Mouse (Mus musculus): ENCODE data around the gene Rps15a. TPM values are rescaled to one million over a fixed set of nuclear protein-coding genes. Genes with fewer than 3 reads are reported as not detected.

The Rps15a gene
- polyA plus RNA-seq, 1 experiment from 2014 or later, result 325 TPM

DNA sequence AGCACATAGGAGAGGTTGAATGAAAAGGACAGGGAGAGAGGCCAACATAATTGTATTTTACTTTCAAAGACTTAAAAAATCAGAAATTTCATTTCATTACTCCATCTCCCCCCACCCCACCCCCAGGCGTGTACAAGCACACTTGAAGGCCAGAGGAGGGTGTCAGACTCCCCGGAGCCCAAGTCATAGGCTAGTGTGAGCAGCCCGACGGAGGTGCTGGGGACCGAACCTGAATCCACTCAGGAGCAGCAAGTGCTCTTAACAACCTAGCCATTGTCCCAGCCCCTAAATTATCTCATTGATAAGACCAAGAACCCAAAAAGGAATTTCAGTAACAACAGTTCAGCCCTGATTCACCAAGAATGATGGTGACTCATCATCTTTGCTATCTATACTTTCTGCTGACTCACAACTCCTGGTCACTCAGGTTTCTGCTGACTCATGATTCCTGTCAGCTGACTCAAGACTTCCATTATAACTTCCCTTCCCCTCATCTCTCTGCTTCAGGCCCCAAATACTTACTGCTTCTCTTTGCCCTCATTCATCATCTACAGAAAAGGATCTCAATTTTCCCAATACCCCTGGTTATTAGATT, 11.4 kb downstream of the Rps15a start:
- WGBS, result 73% methylated on average over 5 of the region's 5 CpGs

DNA sequence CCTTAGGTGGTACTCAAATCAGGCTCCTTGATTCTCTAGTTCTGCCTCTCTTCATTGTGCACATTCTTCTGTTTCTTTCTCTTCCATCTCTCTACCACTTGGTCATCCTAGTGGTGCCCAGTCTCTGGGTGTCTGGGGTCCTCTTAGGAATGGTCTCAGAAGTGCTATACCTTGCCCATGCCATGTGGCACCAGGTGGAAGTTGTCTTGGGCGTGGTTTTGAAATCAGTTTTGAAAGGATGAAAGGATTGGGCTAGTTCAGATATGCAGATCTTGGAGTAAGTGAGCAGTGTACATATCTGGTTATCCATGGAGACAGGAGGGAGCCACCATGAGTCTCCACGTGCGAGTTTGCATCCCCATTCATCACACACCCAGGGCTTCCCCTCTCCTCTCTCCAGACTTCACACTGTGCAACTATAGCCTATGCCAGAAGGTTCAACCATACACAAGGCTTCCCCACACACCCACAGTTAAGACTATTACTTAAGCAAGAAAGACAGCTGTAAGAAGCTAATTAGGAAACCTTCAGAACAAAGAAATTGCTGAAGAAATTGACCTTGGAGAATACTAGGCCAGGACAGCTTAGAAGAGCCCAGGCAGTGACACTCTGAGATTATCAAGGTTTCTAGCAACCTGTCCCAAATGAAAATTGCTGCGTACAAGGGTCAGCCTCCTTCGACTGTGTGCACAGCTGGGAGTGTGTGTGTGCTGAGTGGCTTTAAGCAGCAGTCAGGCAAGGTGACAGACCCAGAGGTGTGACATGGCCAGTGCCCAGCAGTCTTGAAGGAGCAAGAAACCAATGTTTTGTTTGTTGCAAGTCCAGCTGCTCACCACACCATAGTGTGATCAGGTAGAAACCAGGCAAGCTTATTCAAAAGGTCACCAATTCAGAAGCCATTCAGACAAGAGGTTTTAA, 12.3 kb downstream of the Rps15a start:
- H3K27me3 ChIP-seq (ENCODE audit: control insufficient read depth, insufficient read depth, low read depth, low read length), result no peaks in the 10 kb centered on the region
- H3K36me3 ChIP-seq (ENCODE audit: control insufficient read depth, insufficient read depth, low read length), result peaks cover 19% of the 10 kb centered on the region
- no peak overlapping the region for H3K27ac ChIP-seq (ENCODE audit: low read length)
- H3K9ac ChIP-seq (ENCODE audit: low read depth, low read length), result no peak overlapping the region
- no peaks in the 10 kb centered on the region for H3K4me1 ChIP-seq (ENCODE audit: control insufficient read depth, insufficient read depth, low read length)
- 43% methylated on average over 5 of the region's 5 CpGs for WGBS
- H3K4me3 ChIP-seq (ENCODE audit: low read depth, low read length), result no peak overlapping the region
- no peak overlapping the region for H3K4me2 ChIP-seq (ENCODE audit: low read length)
- H3K9me3 ChIP-seq (replicated peaks; ENCODE audit: control insufficient read depth, low read length, poor library complexity, severe bottlenecking), result no peaks in the 10 kb centered on the region
- no peak for ATAC-seq

More for the DNA sequence above, 11.4 kb downstream of the Rps15a start:
- Histone ChIP-seq H3K36me3 (ENCODE audit: control insufficient read depth, insufficient read depth, low read length) (peaks cover 25% of the 10 kb centered on the region), H3K4me1 (ENCODE audit: control insufficient read depth, insufficient read depth, low read length) (no peaks in the 10 kb centered on the region), H3K4me2 (ENCODE audit: low read length) (no peak overlapping the region), H3K4me3 (ENCODE audit: low read depth, low read length) (no peak overlapping the region), H3K27me3 (ENCODE audit: control insufficient read depth, insufficient read depth, low read depth, low read length) (no peaks in the 10 kb centered on the region), H3K27ac (ENCODE audit: low read length) (no peak overlapping the region), H3K9me3 (replicated peaks; ENCODE audit: control insufficient read depth, low read length, poor library complexity, severe bottlenecking) (no peaks in the 10 kb centered on the region), H3K9ac (ENCODE audit: low read depth, low read length) (no peak overlapping the region)
- no peak for ATAC-seq

DNA sequence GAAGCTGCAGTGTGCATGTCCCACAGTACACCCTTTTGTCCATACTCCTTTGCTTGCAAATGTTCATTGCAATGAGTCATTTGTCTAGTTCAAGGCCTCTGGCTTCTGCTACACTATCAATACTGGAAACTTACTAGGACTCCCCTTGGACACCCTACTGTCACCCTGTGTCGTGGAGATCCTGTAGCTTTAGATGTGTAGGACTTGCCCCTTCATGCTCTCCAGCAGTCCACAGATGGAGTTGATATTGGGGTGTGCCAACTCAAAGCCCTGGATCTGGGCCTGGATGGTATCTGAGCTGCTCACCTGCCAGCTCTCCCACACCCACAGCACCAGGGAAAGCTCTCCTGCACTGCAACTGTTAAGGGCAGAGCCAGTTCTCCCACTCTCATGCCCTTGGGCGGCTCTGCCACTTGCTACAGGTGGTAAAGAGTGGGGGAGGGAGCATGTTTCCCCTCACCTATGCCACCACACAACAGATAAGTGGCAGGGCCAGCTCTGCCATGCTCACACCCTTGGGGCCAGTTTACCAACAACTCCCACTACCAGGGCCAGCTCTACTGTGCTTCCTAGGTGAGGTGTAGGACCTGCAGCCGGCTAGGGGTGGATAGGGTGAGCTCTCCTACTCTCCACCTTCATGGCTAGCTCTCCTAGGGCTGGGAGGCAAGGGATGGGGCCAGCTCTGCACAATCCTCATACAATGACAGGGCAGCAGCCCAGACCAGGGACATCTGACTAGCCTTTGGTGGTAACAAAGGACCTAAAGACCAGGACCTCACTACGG, 13.1 kb downstream of the Rps15a start:
- 45% methylated on average over 4 of the region's 4 CpGs for WGBS
- no peaks in the 10 kb centered on the region for H3K4me1 ChIP-seq (ENCODE audit: control insufficient read depth, insufficient read depth, low read length)
- no peaks in the 10 kb centered on the region for H3K9me3 ChIP-seq (replicated peaks; ENCODE audit: control insufficient read depth, low read length, poor library complexity, severe bottlenecking)
- H3K27me3 ChIP-seq (ENCODE audit: control insufficient read depth, insufficient read depth, low read depth, low read length), result no peaks in the 10 kb centered on the region
- H3K4me2 ChIP-seq (ENCODE audit: low read length), result no peak overlapping the region
- H3K27ac ChIP-seq (ENCODE audit: low read length), result no peak overlapping the region
- no peak overlapping the region for H3K4me3 ChIP-seq (ENCODE audit: low read depth, low read length)
- H3K36me3 ChIP-seq (ENCODE audit: control insufficient read depth, insufficient read depth, low read length), result peaks cover 10% of the 10 kb centered on the region
- H3K9ac ChIP-seq (ENCODE audit: low read depth, low read length), result no peak overlapping the region
- peak; percentile 43 for ATAC-seq

DNA sequence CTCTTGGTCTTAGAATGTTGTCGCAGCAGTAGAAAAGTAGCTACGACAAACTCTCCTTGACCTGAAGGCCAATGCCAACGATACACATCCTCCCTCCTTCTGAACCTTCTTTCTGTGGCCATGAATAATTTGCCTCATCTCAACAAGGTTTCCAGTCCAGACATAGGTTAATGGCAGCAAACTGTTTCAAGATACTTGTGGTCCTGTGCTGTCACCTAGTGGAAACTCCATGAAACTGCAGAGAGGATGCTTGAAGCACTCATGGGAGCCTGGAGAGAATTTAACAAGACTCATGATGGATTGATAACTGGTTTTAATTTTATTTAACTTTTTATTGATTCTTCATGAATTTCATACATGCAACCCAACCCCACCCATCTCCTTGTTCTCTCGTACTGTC, 13.8 kb downstream of the Rps15a start:
- H3K4me3 ChIP-seq (ENCODE audit: low read depth, low read length), result no peak overlapping the region
- no peaks in the 10 kb centered on the region for H3K9me3 ChIP-seq (replicated peaks; ENCODE audit: control insufficient read depth, low read length, poor library complexity, severe bottlenecking)
- ATAC-seq, result no peak

DNA sequence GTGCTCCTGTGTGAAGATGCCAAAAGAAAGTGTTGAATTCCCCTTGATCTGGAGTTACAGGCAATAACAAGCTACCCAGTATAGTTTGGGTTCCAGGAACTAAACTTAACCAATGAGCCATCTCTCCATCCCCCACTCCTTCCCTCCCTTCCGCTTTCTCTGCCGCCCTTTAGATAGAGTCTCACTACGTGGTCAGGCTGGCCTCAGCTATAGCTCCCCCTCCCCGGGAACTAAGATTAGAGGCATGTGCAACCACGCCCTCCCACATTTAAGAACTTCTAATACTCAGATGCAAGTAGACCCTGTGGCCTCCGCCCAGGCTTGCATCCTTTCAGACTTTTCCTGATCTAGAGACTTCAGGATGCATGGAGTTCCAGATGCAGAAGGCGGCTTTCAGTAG, 18.4 kb downstream of the Rps15a start:
- no peak for ATAC-seq
- Histone ChIP-seq H3K9me3 (replicated peaks; ENCODE audit: control insufficient read depth, low read length, poor library complexity, severe bottlenecking) (no peaks in the 10 kb centered on the region), H3K36me3 (ENCODE audit: control insufficient read depth, insufficient read depth, low read length) (no peaks in the 10 kb centered on the region), H3K4me1 (ENCODE audit: control insufficient read depth, insufficient read depth, low read length) (no peaks in the 10 kb centered on the region), H3K4me2 (ENCODE audit: low read length) (no peak overlapping the region), H3K27ac (ENCODE audit: low read length) (no peak overlapping the region), H3K27me3 (ENCODE audit: control insufficient read depth, insufficient read depth, low read depth, low read length) (no peaks in the 10 kb centered on the region), H3K4me3 (ENCODE audit: low read depth, low read length) (no peak overlapping the region), H3K9ac (ENCODE audit: low read depth, low read length) (no peak overlapping the region)
- WGBS, result 65% methylated on average over 7 of the region's 7 CpGs

More for the DNA sequence above, 13.8 kb downstream of the Rps15a start:
- 42% methylated on average over 4 of the region's 4 CpGs for WGBS
- H3K4me1 ChIP-seq (ENCODE audit: control insufficient read depth, insufficient read depth, low read length), result no peaks in the 10 kb centered on the region
- no peaks in the 10 kb centered on the region for H3K27me3 ChIP-seq (ENCODE audit: control insufficient read depth, insufficient read depth, low read depth, low read length)
- H3K9ac ChIP-seq (ENCODE audit: low read depth, low read length), result no peak overlapping the region
- peaks cover 8% of the 10 kb centered on the region for H3K36me3 ChIP-seq (ENCODE audit: control insufficient read depth, insufficient read depth, low read length)
- no peak overlapping the region for H3K4me2 ChIP-seq (ENCODE audit: low read length)
- H3K27ac ChIP-seq (ENCODE audit: low read length), result no peak overlapping the region

DNA sequence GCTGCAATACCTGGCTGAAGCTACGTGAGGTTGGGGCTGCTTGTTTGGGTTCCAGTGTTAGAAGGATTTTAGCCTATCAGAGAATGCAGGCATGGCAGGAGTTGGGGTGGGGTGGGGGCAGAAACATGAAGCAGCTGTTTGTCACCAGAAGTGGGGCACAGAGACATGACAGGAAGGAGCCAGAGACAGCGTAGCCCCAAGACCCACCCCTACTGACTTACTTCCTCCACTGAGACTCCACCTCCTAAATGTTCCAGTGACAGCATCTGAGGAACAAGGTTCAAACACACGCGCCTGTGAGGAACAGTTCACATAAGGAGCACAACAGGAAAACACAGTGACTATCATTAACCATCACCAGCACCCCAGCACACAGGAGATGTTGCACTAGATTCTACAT, 36.0 kb downstream of the Rps15a start:
- Histone ChIP-seq H3K36me3 (ENCODE audit: control insufficient read depth, insufficient read depth, low read length) (no peaks in the 10 kb centered on the region), H3K4me2 (ENCODE audit: low read length) (no peak overlapping the region), H3K27ac (ENCODE audit: low read length) (no peak overlapping the region), H3K4me3 (ENCODE audit: low read depth, low read length) (no peak overlapping the region), H3K27me3 (ENCODE audit: control insufficient read depth, insufficient read depth, low read depth, low read length) (no peaks in the 10 kb centered on the region), H3K9me3 (replicated peaks; ENCODE audit: control insufficient read depth, low read length, poor library complexity, severe bottlenecking) (no peaks in the 10 kb centered on the region), H3K4me1 (ENCODE audit: control insufficient read depth, insufficient read depth, low read length) (no peaks in the 10 kb centered on the region), H3K9ac (ENCODE audit: low read depth, low read length) (no peak overlapping the region)
- 95% methylated on average over 4 of the region's 4 CpGs for WGBS
- ATAC-seq, result no peak

DNA sequence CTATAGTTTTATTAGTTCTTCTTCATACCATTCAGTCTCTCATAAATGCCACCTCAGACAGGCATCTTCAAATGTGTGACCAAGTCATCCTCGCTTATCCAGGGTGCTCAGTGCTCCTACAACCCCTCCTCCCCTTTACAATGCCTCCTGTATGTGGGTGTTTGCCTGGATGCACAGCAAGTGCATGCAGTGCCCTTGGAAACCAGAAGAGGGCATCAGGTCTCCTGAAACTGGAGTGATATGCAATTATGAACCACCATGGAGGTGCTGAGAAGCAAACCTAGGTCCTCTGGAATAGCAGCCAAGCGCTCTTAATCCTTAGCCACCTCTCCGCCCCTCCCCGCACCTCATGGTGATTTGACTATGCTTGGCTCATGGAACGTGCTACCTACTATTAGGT, 36.9 kb downstream of the Rps15a start:
- H3K27me3 ChIP-seq (ENCODE audit: control insufficient read depth, insufficient read depth, low read depth, low read length), result no peaks in the 10 kb centered on the region

DNA sequence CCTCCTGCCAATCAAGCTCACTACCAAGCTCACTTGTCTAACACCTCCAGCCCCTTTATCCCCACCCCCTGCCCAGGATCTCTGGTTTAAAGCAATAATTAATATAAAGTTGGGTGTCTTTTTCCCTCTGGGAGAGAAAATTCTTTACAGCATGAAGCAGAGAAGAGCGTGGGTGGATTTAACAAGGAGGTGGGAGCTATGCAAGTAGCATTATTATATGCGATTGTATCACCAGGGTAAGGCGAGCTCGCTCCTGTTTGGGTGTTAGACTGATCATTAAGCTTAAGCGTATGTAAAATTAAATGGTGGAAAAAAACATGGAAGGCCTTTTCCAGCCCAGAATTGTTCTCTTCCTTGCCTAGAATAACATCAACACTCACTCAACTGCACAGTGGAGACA, 48.7 kb downstream of the Rps15a start:
- Histone ChIP-seq H3K27ac (ENCODE audit: low read length) (no peak overlapping the region), H3K36me3 (ENCODE audit: control insufficient read depth, insufficient read depth, low read length) (no peaks in the 10 kb centered on the region), H3K9me3 (replicated peaks; ENCODE audit: control insufficient read depth, low read length, poor library complexity, severe bottlenecking) (no peaks in the 10 kb centered on the region), H3K27me3 (ENCODE audit: control insufficient read depth, insufficient read depth, low read depth, low read length) (no peaks in the 10 kb centered on the region), H3K4me3 (ENCODE audit: low read depth, low read length) (no peak overlapping the region), H3K4me1 (ENCODE audit: control insufficient read depth, insufficient read depth, low read length) (no peaks in the 10 kb centered on the region), H3K9ac (ENCODE audit: low read depth, low read length) (no peak overlapping the region), H3K4me2 (ENCODE audit: low read length) (no peak overlapping the region)
- ATAC-seq, result no peak
- 96% methylated on average over 5 of the region's 5 CpGs for WGBS

More for the DNA sequence above, 36.9 kb downstream of the Rps15a start:
- no peak for ATAC-seq
- WGBS, result 88% methylated on average over 5 of the region's 5 CpGs
- Histone ChIP-seq H3K9me3 (replicated peaks; ENCODE audit: control insufficient read depth, low read length, poor library complexity, severe bottlenecking) (no peaks in the 10 kb centered on the region), H3K36me3 (ENCODE audit: control insufficient read depth, insufficient read depth, low read length) (no peaks in the 10 kb centered on the region), H3K4me1 (ENCODE audit: control insufficient read depth, insufficient read depth, low read length) (no peaks in the 10 kb centered on the region), H3K4me2 (ENCODE audit: low read length) (no peak overlapping the region), H3K27ac (ENCODE audit: low read length) (no peak overlapping the region), H3K9ac (ENCODE audit: low read depth, low read length) (no peak overlapping the region), H3K4me3 (ENCODE audit: low read depth, low read length) (no peak overlapping the region)
